Mouse (Mus musculus) kidney, embryonic 15.5 days (tissue): ENCODE results near the gene Cdca3. TPM values are rescaled to one million over a fixed set of nuclear protein-coding genes. Genes with fewer than 3 reads are reported as not detected.
"Not testable (repeated sequence)": the region's sequence is repeated elsewhere in the genome, so short reads cannot be mapped to it uniquely, and the experiment has no call there.

Experiments
- ATAC-seq: fragments of 200-750 bp; cut with Nextera tagmentation; replicated peaks from 2 replicates; pipeline ENCODE4 v1.8.0; 2017; ENCODE audit warnings: moderate TSS enrichment; ENCODE audit not compliant: low FRiP score
- H3K27ac ChIP-seq: fragments of 300-500 bp; sonication (generic); 2 replicates; pipeline ENCODE4 v1.5.1; 2015; ENCODE audit warnings: mild to moderate bottlenecking, inconsistent platforms
- H3K27me3 ChIP-seq: fragments of 300-500 bp; sonication (generic); 2 replicates; pipeline ENCODE4 v1.6.1; 2015; ENCODE audit warnings: inconsistent platforms
- H3K36me3 ChIP-seq: fragments of 300-500 bp; sonication (generic); 2 replicates; pipeline ENCODE4 v1.6.1; 2015; ENCODE audit warnings: inconsistent platforms
- H3K4me1 ChIP-seq: fragments of 300-500 bp; sonication (generic); 2 replicates; pipeline ENCODE4 v1.6.1; 2015; ENCODE audit warnings: inconsistent platforms
- H3K4me2 ChIP-seq: fragments of 300-500 bp; sonication (generic); 2 replicates; pipeline ENCODE4 v1.6.1; 2015; ENCODE audit warnings: moderate library complexity, mild to moderate bottlenecking, inconsistent platforms
- H3K4me3 ChIP-seq: fragments of 300-500 bp; sonication (generic); replicated peaks from 2 replicates; pipeline ENCODE4 v1.5.1; 2015; ENCODE audit warnings: mild to moderate bottlenecking, inconsistent platforms
- H3K9ac ChIP-seq: fragments of 300-500 bp; sonication (generic); 2 replicates; pipeline ENCODE4 v1.6.1; 2015; ENCODE audit warnings: mild to moderate bottlenecking, inconsistent platforms
- H3K9me3 ChIP-seq: fragments of 300-500 bp; sonication (generic); replicated peaks from 2 replicates; pipeline ENCODE4 v1.6.1; 2016; ENCODE audit warnings: inconsistent platforms
- WGBS: fragments of 180-500 bp; shearing (Covaris S2); methylation state at CpG from one replicate; pipeline ENCODE4 v1.1.7; 2015; ENCODE audit warnings: mixed read lengths; 5-methylcytosine and 5-hydroxymethylcytosine counted together
- polyA plus RNA-seq: library from polyadenylated mRNA; unstranded; fragments of >200 nt; fragmentation: Nextera tagmentation; extraction: Ambion mirVana; gene quantifications from 2 replicates; pipeline ENCODE4 v1.2.1, GENCODE M21; 2015

Gene Cdca3
- polyA plus RNA-seq, 1 experiment from 2014 or later: 185 TPM

DNA sequence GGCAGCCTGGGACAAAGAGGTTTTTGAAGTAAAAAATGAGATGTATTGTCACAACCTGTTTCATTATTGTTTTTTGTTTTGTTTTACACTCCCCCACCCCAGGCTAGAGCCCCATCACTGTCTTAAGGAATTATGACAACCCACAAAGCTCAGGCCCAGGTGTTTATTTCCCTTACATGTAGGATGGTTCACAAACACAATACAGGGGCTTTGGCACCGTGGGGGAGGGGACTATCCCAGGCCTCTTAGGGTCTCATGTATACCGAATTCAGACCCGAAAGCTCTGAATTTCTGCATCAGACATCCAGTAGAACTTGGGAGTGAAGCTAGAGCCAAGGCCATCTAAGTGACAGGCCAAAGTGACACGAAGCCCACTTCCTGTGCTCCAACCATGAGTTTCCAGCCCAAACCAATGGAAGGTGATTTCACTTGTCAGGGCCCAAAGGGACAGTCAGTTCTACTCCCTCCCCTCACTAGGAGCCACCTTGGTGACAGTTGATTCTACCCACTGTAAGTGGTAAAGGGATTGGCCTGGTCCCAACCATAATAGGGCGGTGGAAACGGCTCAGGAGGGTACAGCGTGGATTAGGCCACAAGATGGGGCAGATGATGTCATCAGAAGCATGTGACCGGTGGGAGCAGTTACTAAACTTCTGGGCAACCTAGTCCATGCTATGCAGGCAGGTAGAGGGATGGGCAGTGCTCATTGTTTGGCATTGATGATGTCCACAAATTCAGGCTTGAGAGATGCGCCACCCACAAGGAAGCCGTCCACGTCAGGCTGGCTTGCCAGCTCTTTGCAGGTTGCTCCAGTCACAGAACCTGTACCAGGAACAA is 18.6 kb upstream of the Cdca3 start:
- 84% methylated on average over 11 of the region's 11 CpGs for WGBS
- not testable (repeated sequence) for H3K27me3 ChIP-seq, H3K9ac ChIP-seq, H3K9me3 ChIP-seq, ATAC-seq
- H3K4me1 ChIP-seq: peaks cover 77% of the 10 kb centered on the region
- H3K27ac ChIP-seq: peak overlapping the region; percentile 98
- peak overlapping the region; percentile 96 for H3K4me2 ChIP-seq
- H3K4me3 ChIP-seq: 0 out of 2 replicates have a peak overlapping the region, but pooled peaks have one; percentile 70
- H3K36me3 ChIP-seq: peaks cover 24% of the 10 kb centered on the region

DNA sequence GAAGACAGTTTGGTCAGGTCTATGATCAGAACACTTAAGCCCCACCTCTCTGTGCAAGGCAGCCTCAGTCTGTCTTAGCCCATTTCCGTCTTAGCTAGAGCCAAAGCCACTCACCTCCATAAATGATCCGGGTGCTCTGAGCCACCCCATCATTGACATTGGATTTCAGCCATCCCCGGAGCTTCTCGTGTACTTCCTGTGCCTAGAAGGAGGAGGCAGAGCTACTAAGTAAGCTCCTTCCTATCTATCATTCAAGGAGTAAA is 18.0 kb upstream of the Cdca3 start:
- Histone ChIP-seq H3K27ac (0 out of 2 replicates have a peak overlapping the region, but pooled peaks have one; percentile 9), H3K36me3 (peaks cover 30% of the 10 kb centered on the region), H3K9ac (no peak overlapping the region), H3K4me2 (peak overlapping the region; percentile 3; the same call in 1 of the 2 replicates), H3K4me3 (peak overlapping the region; percentile 80; the same call in 1 of the 2 replicates), H3K9me3 (no peaks in the 10 kb centered on the region), H3K4me1 (peaks cover 71% of the 10 kb centered on the region), H3K27me3 (no peaks in the 10 kb centered on the region)
- ATAC-seq: no peak
- 72% methylated on average over 4 of the region's 4 CpGs for WGBS

DNA sequence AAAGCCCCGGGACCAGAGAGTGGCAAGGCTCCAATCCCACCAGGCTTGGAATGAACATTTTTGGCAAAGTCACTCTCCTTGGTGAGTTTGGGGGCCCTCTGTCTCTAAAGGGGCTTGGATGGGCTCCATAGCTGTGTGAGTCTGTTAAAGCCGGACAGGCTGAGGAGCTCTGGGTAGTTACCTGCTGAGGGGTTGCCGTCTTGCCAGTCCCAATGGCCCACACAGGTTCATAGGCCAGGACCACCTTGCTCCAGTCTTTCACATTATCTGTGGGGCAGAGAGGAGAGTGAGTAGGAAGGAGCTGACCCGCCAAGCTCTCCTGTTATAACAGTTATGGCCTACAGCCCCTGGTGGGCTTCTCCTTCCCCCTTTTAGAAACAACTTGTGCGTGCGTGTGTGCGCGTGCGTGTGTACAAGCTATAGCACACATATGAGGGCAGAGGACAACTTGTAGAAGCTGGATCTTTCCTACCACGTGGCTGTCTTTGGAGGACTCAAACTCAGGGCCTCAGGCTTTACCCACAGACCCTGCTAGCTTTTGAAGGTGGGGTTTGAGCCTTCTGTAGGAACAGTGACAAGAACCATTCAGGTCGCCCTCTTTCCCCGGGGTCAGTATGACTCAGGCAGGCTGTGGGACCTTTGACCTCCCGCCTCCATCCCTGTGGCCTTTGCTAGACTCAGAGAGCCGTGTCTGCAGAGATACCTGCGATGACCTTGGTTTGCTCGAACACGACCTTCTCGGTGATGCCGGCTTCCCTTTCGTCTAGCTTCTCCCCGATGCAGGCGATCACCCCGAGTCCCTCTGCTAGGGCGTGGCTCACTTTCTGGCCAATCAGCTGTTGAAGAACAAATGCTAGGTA is 17.4 kb upstream of the Cdca3 start:
- WGBS: 79% methylated on average over 24 of the region's 24 CpGs
- no peak overlapping the region for H3K9ac ChIP-seq
- no peak for ATAC-seq
- peaks cover 66% of the 10 kb centered on the region for H3K4me1 ChIP-seq
- no peaks in the 10 kb centered on the region for H3K9me3 ChIP-seq
- H3K4me2 ChIP-seq: peak overlapping the region; percentile 69
- peak overlapping the region; percentile 80 for H3K4me3 ChIP-seq
- peak overlapping the region; percentile 92 for H3K27ac ChIP-seq
- H3K27me3 ChIP-seq: no peaks in the 10 kb centered on the region
- peaks cover 36% of the 10 kb centered on the region for H3K36me3 ChIP-seq

DNA sequence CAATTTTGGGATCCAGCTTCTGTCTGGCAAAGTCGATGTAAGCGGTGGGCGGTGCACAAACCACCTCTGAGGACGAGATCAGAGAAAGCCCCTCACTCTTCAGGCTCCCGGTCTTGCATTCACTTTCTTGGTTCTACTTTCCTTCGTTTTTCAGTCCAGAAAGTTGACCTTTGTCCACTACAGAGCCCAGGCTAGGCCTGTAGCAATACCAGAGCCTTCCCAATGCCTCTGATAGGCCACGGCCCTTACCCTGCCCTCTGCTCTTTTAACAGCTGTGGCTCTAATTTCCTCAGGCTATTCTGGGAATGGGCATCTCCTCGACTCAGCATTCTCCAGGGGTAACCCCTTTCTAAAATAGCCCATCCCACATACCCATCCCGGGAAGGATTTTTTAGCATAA is 16.5 kb upstream of the Cdca3 start:
- WGBS: 21% methylated on average over 9 of the region's 9 CpGs
- Histone ChIP-seq H3K36me3 (peaks cover 45% of the 10 kb centered on the region), H3K4me3 (peak overlapping the region; percentile 80), H3K27me3 (no peaks in the 10 kb centered on the region), H3K9ac (peak overlapping the region; percentile 75), H3K4me2 (peak overlapping the region; percentile 69), H3K4me1 (peaks cover 59% of the 10 kb centered on the region), H3K9me3 (no peaks in the 10 kb centered on the region), H3K27ac (peak overlapping the region; percentile 92)
- ATAC-seq: no peak

DNA sequence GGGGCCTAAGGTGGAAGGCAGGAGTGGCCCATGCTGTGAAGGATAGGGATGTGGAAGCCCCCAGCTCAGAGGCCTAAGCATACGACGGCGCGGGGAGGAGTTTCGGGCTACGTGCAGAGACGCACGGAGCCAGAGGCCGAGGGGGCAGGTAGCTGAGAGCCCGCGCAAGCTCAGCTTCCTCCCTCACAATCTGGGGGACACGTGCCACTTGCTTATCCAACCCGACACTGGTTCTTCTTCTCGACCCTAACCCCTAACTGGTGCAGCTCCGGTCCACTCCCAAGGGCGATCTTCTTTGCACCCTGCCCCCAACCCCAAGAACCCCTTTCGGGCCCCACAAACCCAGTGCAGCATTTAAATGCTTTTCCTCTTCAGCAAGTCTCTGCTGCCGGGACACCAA is 15.9 kb upstream of the Cdca3 start:
- no peaks in the 10 kb centered on the region for H3K9me3 ChIP-seq
- H3K9ac ChIP-seq: peak overlapping the region; percentile 75
- H3K27ac ChIP-seq: peak overlapping the region; percentile 92
- H3K4me1 ChIP-seq: peaks cover 53% of the 10 kb centered on the region
- no peaks in the 10 kb centered on the region for H3K27me3 ChIP-seq
- WGBS: under 1% methylated on average over 18 of the region's 18 CpGs
- H3K4me2 ChIP-seq: peak overlapping the region; percentile 69
- peak overlapping the region; percentile 80 for H3K4me3 ChIP-seq
- H3K36me3 ChIP-seq: peaks cover 51% of the 10 kb centered on the region
- peak; percentile 44 for ATAC-seq

DNA sequence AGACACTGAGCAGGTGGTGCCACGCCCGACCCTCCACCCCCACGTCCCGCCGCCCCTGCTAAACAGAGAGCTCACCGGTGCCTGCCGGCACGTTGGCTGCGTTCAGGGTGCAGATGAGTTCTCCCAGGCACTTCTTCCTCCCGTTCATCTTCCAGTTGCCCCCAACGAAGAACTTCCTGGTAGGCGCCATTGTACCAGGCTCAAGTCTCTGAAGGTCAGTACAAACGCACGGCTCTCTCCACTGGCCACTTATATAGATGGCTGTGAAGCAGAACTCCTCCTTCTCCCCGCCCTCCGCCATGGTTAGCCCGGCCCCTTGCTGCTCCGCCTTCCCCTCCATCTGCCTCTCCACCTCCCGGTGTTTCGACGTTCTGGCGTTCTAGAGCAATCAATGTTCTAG is 15.4 kb upstream of the Cdca3 start, which contains the start of gene Tpi1:
Gene Tpi1, minus strand, starts transcription at position 364 of the 400 bp plus-strand sequence.
- H3K4me3 ChIP-seq: peak within 1 kb of the TSS; percentile 80
- WGBS: under 1% methylated on average over 22 of the region's 22 CpGs

DNA sequence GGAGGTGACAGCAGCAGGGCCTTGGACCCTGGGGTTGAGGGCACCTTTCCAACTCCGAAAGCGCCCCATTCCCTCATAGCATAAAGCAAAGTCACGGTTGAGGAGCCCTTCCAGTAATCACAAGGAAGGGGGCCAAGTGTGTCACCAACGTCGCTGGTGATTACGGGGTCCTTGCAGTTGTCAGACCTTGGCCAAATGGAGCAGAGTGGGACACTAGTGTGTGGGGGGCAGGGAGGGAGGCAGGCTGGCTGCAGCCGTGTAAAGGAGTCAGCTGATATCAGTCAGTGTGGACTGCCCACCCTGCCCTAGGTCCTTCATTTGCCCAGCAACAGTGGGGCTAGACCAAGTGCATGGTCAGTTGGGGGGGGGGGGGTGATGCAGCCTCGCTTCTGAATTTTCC is 14.9 kb upstream of the Cdca3 start:
- peak overlapping the region; percentile 69 for H3K4me2 ChIP-seq
- WGBS: 15% methylated on average over 8 of the region's 8 CpGs
- peak overlapping the region; percentile 92 for H3K27ac ChIP-seq
- H3K9me3 ChIP-seq: no peaks in the 10 kb centered on the region
- peaks cover 48% of the 10 kb centered on the region for H3K4me1 ChIP-seq
- peak; percentile 53 for ATAC-seq
- H3K27me3 ChIP-seq: no peaks in the 10 kb centered on the region
- H3K4me3 ChIP-seq: peak overlapping the region; percentile 80
- H3K36me3 ChIP-seq: peaks cover 61% of the 10 kb centered on the region
- H3K9ac ChIP-seq: no peak overlapping the region

More for the DNA sequence above, 15.4 kb upstream of the Cdca3 start, which contains the start of gene Tpi1:
- peak; percentile 89 for ATAC-seq
- peak within 1 kb of the TSS; percentile 75 for H3K9ac ChIP-seq
- H3K36me3 ChIP-seq: peaks cover 56% of the 10 kb centered on the region
- H3K27ac ChIP-seq: peak within 1 kb of the TSS; percentile 92
- no peaks in the 10 kb centered on the region for H3K9me3 ChIP-seq
- H3K4me2 ChIP-seq: peak within 1 kb of the TSS; percentile 69
- peaks cover 53% of the 10 kb centered on the region for H3K4me1 ChIP-seq
- no peaks in the 10 kb centered on the region for H3K27me3 ChIP-seq

DNA sequence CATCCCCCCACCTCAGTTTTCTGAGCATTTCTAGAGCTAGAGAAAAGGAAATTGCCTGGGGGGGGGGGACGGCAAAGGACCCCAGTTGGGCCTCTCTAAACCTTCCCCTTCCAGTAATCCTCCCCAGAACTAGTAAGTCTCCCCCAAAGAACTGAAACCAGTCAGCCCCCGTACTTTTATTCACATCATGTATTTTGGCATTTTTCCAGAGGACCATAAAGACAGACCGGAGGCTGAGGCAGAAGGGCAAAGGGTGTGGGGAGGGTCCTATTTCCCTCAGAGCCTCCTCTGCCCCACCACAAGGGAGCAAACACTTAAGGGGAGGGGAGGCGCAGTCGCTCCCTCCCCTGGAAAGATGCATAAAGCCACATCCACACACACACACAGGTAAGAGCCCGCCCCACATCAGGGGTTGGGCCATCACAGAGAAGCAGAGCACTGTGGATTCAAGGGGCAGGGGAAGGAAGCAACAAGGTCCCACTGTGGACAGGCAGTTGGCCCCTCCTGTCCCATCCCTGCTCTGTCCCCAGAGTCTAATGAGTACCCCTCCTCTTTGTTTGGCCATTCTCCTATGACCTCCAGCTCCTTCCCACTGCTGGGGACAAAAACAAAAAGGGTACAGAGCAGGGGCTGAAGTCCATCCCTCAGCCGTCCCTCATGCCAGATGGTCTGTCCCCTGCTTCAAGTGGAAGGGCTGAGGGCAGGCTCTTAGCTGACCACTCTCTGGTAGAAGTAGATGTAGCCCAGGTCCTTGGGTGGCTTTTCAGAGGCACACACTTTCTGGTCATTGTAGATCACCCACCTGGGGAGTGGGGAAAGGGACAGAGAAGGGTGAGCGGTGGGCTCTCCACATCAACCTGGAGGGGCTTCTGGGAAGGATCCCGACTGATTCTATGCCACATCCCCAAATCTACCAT is 14.2 kb upstream of the Cdca3 start:
- Histone ChIP-seq H3K4me1 (peaks cover 41% of the 10 kb centered on the region), H3K27ac (peak overlapping the region; percentile 92), H3K9me3 (no peaks in the 10 kb centered on the region), H3K4me3 (peak overlapping the region; percentile 80; the same call in 1 of the 2 replicates), H3K4me2 (peak overlapping the region; percentile 69), H3K36me3 (peaks cover 65% of the 10 kb centered on the region), H3K9ac (no peak overlapping the region), H3K27me3 (no peaks in the 10 kb centered on the region)
- peak; percentile 12 for ATAC-seq
- 59% methylated on average over 9 of the region's 9 CpGs for WGBS

DNA sequence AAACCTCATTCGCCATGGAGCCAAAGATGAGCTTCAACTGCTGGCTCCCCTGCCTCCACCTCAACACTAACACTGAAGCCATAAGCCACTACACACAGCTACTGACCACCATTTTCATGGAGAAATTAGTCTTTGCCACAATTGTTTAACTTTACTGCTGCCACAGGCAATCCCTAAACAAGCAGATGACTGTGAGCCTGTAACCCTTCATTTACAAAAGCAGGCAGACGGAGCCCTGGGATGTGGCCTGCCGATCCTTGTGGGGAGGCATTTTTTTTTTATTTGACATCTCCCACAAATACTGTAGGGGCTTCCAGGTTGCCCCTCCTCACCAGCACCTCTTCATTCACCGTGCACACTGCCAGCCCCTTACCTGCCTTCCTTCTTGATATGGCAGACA is 12.7 kb upstream of the Cdca3 start:
- no peaks in the 10 kb centered on the region for H3K27me3 ChIP-seq
- peaks cover 66% of the 10 kb centered on the region for H3K36me3 ChIP-seq
- no peak overlapping the region for H3K27ac ChIP-seq
- 94% methylated on average over 4 of the region's 4 CpGs for WGBS
- no peak overlapping the region for H3K4me2 ChIP-seq
- peaks cover 31% of the 10 kb centered on the region for H3K4me1 ChIP-seq
- H3K9ac ChIP-seq: no peak overlapping the region
- H3K4me3 ChIP-seq: no peak overlapping the region
- no peaks in the 10 kb centered on the region for H3K9me3 ChIP-seq
- ATAC-seq: no peak

DNA sequence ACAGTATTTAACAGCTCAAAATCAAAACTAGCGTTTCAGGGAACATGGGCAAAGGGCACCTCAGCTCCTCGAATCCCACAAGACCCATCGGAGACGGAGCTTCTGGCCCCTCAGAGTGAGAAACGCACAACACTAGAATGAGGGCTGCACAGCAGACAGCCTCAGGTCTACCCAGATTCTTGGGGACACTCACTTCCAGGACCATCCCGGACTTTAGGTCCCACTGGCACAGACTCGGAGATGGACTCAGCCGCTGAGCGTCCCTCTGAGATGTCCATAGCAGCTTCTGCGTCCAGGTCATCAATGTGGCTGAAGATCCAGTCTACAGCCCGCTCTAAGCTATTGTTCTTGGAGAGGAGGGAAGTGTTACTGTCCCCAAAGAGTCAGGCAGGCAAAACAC is 12.2 kb upstream of the Cdca3 start:
- Histone ChIP-seq H3K4me1 (peaks cover 26% of the 10 kb centered on the region), H3K27ac (no peak overlapping the region), H3K27me3 (no peaks in the 10 kb centered on the region), H3K4me3 (no peak overlapping the region), H3K36me3 (peaks cover 66% of the 10 kb centered on the region), H3K9me3 (no peaks in the 10 kb centered on the region), H3K9ac (no peak overlapping the region), H3K4me2 (no peak overlapping the region)
- no peak for ATAC-seq
- 93% methylated on average over 11 of the region's 11 CpGs for WGBS

DNA sequence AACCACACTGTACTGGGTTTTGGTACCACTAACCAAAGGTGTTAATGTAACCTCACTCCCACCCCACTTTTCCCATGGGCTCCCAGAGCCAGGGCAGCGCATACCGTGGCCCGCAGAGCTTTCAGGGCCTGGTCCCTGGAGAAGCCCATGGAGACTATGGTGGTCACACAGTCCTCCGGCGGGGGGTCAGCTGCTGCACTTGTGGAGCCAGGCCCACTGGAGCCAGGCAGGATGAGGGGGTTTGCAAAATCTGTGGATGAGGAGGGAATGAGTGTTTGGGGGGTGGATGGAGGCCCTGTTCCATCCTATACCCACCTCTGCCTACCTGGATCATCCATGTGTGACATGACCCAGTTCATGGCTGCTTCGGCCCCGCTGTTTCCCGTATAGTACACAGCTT is 11.8 kb upstream of the Cdca3 start:
- Histone ChIP-seq H3K9ac (no peak overlapping the region), H3K4me3 (no peak overlapping the region), H3K9me3 (no peaks in the 10 kb centered on the region), H3K27me3 (no peaks in the 10 kb centered on the region), H3K27ac (no peak overlapping the region), H3K36me3 (peaks cover 69% of the 10 kb centered on the region), H3K4me2 (no peak overlapping the region), H3K4me1 (peaks cover 22% of the 10 kb centered on the region)
- ATAC-seq: no peak
- 95% methylated on average over 8 of the region's 8 CpGs for WGBS
